Mouse (Mus musculus) myocyte (in vitro differentiated cells): Measurements from ENCODE around the gene Dab1.

ENCODE experiments used
- E2F4 ChIP-seq: IDR thresholded peaks from one replicate; pipeline ENCODE4 v1.6.1; 2011; ENCODE audit warnings: mild to moderate bottlenecking, control low read depth, moderate library complexity; ENCODE audit not compliant: insufficient read depth
- MAX ChIP-seq: IDR thresholded peaks from one replicate; pipeline ENCODE4 v1.6.1; 2011; ENCODE audit warnings: low read depth, mild to moderate bottlenecking, control low read depth
- POLR2A ChIP-seq: IDR thresholded peaks from one replicate; pipeline ENCODE4 v1.6.1; 2011; ENCODE audit warnings: low read depth, mild to moderate bottlenecking, control low read depth, moderate library complexity; ENCODE audit not compliant: insufficient read length
- POLR2AphosphoS2 ChIP-seq: IDR thresholded peaks from one replicate; pipeline ENCODE4 v1.6.1; 2011; ENCODE audit warnings: low read depth, control low read depth; ENCODE audit not compliant: insufficient read length
- SRF ChIP-seq: IDR thresholded peaks from one replicate; pipeline ENCODE4 v1.6.1; 2011; ENCODE audit warnings: low read depth; ENCODE audit not compliant: control insufficient read depth, insufficient read length

GRCm38 (mm10) chr4:104036091-104036490, 416.9 kb downstream of the Dab1 start:
- no peak for TF ChIP-seq POLR2AphosphoS2
- no peak for TF ChIP-seq POLR2A
- no peak for TF ChIP-seq E2F4
- no peak for TF ChIP-seq SRF
- TF ChIP-seq MAX = no peak
